Mouse (Mus musculus): ENCODE measurements around the gene Ccdc148.

DNA sequence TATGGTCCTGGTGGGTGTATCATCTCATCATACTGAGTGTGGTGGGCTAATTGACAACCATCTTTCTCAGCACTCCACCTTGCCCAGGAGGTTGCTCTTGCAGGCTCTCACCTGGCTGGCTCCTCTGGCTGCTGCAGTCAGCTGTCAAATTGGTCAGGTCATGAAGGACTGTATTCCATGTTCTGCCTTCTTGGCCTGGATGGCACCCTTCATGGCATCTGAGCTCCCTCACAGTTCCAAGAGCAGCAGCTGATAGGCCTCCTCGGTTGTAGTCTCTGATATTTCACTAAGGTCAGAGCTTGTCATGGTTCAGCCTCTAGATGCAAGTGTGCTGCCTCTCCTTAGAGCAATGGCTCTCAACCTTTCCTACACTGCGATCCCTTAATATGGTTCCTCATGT is 45.7 kb upstream of the Ccdc148 start:
- no peak for TF ChIP-seq MAX (IDR thresholded peaks at IDR 0.05; ENCODE audit: low read length)
- no peak for TF ChIP-seq TAL1 (IDR thresholded peaks at IDR 0.05; ENCODE audit: low read length)
- no peak for TF ChIP-seq EP300 (IDR thresholded peaks at IDR 0.05; ENCODE audit: low read depth in 1 of 2, low read length in 2 of 2)
- no peak for TF ChIP-seq NELFE (IDR thresholded peaks at IDR 0.05; ENCODE audit: low read depth, low read length)
- no peak for TF ChIP-seq POLR2A (IDR thresholded peaks at IDR 0.05; ENCODE audit: control insufficient read depth in 1 of 2, insufficient read depth in 1 of 2, low read depth in 1 of 2, low read length in 2 of 2, poor library complexity in 1 of 2)
- TF ChIP-seq CHD2 (IDR thresholded peaks at IDR 0.05; ENCODE audit: low read length) = no peak
- TF ChIP-seq ZNF384 (IDR thresholded peaks at IDR 0.05; ENCODE audit: low read depth, low read length) = no peak
- no peak for TF ChIP-seq MAZ (IDR thresholded peaks at IDR 0.05; ENCODE audit: low read depth, low read length)
- TF ChIP-seq CTCF (IDR thresholded peaks at IDR 0.05 in 2 of 3, conservative IDR thresholded peaks at IDR 0.05 in 1 of 3; ENCODE audit: control insufficient read depth in 1 of 3, insufficient read depth in 1 of 3, low read depth in 2 of 3, low read length in 3 of 3, poor library complexity in 1 of 3, severe bottlenecking in 1 of 3) = no peak
- TF ChIP-seq ZMIZ1 (IDR thresholded peaks at IDR 0.05; ENCODE audit: low read depth, low read length) = no peak

Data from MEL (cell line).